Mouse (Mus musculus): ENCODE results near the gene Pmepa1.

Pmepa1 gene

DNA sequence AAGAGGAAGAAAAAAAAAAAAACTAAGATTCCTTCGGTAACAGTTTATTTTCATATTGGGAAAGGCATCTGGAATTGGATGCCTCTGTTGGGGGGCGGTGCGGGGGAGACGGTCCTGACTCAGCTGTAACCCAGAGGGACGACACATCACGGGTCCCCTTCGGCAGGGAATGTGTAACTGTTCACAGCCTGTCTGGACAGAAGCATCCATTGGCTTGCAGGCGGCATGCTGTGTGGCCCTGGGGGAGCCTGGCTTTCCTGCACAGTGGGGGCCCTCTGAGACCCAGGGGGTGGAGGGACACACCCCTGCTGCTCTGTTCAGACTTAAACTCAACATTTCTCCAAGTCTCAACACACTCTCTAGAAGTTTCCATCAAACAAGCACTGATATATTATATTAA is 49.5 kb downstream of the Pmepa1 start:
- no peak for DNase-seq (ENCODE audit: low read depth, low spot score)

DNA sequence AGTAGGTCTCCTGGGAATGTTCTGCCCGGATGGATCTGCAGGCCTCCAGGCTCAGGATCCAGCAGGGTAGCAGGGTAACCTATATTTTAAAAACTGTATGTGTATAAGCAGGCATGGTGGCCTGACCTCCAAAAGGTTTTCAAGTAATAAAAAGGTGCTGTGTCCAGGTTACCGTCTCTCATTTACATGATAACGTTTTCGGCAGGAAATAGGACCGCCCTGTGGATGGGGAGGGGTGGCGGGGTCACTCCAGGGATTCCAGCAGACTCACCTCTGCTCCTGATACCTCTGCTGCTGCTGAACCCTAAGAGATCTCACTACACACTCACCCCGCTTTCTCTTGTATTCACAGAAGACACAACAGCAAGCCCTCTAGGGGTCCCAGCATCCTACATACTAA is 50.4 kb downstream of the Pmepa1 start:
- DNase-seq (ENCODE audit: low read depth, low spot score) = no peak

DNA sequence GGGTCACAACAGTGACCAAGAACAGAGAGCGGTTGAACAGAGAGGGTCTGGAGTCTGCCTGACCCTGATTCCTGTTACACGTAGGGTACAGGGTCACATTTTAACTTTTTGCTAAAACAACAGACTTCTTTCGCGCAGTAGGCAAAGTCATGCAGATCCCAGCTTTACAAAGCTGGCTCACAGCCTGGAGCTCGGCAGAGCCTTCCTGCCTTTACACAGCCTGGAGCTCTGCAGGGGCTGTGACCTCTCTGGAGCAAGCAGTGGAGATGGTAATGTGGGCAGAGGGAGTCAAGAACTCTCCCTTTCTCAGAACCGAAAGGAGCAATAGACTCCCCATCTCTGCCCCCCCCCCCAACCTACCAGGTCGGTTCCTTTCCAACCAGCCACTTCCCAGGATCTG is 51.5 kb downstream of the Pmepa1 start:
- no peak for DNase-seq (ENCODE audit: low read depth, low spot score)

DNA sequence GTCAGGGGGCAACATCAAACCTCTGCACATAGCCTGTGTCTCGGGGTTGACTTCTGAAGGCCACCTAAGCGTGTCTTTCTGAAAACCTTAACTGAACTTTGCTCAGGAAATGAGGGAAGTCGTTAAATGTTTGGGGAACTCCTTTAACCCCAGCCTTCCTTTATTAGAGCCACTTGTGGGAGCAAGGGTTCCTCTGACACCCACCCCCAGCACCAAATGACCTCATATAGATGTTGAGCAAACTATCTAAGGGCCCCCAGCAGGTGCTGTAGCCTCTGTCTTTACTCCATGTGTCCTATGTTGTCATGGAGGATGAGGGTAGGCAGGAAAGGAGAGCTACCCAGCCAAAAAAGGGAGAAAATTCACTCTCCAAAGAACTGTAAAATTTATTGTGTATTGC is 52.2 kb downstream of the Pmepa1 start:
- no peak for DNase-seq (ENCODE audit: low read depth, low spot score)

DNA sequence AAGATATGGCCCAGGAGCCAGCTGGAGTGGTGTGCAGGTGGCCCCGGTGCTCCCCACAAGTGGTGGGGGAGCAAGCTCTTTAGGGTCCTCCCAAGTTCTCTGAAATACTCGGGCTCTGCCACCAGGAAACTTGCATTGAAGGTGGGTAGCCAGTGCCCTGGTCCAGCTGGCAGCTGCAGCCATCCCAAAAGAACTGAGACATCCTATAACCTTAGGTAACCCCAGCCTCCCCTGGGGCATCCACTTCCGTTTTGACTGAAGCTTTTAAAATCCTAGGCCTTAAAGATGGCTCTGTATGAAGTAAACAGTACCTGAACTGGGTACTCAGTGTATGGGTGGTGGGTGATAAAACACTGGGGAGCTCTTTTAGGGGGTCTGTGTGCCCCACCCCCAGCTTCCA is 52.8 kb downstream of the Pmepa1 start:
- no peak for DNase-seq (ENCODE audit: low read depth, low spot score)

DNA sequence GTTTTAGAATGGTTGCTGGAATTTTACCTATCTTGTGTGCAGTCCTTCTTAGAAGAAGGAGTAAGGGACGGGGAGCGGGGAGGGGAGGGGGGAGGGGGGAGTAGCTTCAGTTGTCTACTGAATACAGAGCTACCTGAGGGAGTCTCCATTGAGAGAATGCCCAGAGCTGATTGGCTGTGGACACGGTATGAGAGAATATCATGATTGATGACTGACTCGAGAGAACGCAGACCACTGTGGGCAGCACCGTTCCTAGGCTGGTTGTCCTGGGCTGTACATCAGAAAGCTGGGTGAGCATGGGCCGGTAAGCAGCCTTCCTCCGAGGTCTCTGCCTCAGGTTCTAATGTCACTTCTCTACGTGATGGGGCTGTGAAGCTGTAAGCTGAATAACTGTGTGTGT is 55.6 kb downstream of the Pmepa1 start:
- no peak for DNase-seq (ENCODE audit: low read depth, low spot score)

DNA sequence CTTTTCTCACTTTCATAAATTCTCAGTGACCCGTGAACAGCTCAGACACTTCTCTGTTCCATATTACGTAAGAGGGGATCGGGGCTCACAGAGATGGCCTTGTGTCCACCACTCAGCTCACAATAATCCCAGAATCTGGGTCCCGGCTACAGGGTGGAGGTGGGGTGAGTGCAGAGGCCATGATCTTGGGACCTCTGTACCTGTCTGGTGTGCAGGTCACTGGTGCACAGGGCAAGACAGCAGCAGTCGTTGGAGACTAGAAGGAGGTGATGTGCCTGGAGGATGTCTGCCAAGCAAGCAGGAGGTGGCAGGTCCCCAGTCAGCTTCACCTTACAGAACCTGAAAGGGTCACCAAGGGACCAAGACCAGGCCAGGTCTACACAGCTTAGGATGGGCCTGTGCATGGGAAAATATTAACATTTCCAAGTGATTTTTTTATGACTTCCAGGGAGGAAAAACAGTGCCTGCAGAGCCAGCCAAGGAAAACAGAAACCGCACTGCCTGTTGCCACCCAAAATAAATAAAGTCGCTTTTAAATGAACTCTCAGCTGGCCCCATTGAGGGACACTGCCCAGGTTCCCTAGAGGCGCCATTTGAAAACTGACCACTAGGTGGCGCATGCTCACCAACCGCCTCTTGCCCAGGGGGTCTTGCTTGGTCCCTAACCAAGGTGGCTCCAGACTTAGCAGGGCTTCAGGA is 56.9 kb downstream of the Pmepa1 start:
- no peak for DNase-seq (ENCODE audit: low read depth, low spot score)

DNA sequence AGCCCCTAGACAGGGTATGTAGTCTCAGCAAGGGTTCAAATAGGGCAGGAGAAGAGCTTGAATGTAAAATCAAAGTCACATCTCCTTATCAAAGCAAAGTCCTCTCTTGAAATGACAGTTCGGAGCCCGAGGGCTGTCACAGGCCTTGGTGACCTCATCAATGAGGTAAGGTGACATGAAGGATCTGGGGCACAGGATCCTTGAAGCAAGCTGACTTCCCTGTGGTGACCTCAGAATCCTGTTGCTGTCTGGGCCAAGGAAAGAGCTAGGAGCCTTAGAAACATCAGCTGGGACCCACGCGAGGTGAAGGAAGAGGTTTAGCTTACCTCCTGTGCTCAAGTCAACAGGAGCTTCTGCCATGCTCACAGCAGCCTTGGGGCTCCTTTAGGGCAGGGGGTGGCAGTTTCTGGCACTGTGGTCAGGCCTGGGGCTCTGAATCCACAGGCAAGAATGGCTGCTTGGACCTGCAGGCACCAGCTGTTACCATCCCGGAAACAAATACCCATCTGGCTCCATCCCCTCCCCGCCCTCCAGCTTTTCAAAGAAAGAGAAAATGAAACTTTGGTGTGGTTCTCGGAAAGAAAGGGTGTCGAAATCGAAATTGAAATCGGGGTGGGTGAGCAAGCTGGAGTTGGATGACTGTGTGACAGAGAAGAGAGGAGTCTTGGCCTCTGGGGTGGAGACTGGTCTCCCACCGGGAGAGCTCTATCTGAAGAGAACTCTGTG is 57.8 kb downstream of the Pmepa1 start, which contains the start of gene Zbp1:
Zbp1 (minus strand) TSS at position 508 of the 726 bp plus-strand sequence.
- DNase-seq (ENCODE audit: low read depth, low spot score) = no peak

DNA sequence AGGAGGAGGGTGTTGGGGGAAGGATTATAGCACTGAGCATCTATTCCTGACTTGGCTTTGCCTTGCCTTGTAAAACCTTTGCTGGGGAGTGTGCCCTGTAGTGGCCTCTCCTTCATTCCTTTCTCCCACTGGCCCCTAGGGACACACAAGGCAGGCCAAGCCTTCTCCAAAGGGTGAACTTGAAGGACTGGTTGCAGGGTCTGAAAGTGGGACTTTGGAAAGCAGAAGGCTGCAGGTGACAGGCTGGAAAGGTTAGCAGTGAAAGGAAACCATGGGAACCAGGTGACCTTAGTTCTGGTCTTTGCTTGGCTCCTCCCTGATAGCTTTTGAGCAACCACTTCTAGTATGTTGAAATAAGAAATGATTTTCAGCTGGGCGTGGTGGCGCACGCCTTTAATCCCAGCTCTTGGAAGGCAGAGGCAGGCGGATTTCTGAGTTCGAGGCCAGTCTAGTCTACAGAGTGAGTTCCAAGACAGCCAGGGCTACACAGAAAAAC is 58.5 kb downstream of the Pmepa1 start:
- no peak for DNase-seq (ENCODE audit: low read depth, low spot score)

DNA sequence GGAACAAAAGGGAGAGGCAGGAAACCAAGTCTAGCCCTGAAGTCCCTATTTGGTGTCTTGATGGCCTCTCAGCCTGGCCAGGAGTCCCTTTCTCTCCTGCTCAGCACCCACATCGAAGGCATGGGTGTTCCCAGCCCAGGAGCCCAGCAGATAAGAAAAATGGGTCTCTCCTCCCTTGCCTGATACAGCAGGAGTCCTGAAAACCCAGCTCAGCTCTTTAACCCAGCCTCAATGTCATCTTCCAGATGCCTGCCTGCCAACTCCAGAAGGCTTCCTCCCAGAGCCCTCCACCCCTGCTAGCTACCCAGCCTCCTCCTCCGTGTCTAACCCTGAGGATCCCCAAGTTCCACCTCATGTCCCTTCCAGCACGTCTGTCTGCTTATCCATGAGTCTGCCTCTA is 59.1 kb downstream of the Pmepa1 start:
- no peak for DNase-seq (ENCODE audit: low read depth, low spot score)

DNA sequence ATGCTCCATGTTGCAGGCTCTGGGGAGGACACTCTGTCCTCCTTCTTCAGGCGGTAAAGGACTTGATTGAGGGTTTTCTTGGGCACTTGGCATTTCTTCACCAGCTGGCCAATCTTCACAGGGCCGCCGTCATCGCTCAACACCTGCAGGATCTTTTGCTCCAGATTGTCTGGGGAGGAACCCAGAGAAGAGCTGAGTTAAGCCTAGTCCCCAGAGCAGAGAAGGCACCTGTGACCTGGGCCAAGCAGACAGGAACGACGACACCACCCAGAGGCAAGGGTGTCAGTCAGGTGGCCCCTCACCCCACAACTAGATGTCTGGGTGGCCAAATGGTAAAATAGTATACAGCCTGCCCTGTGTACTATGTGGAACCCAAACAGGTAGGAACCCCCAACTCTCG is 59.5 kb downstream of the Pmepa1 start:
- DNase-seq (ENCODE audit: low read depth, low spot score) = no peak

DNA sequence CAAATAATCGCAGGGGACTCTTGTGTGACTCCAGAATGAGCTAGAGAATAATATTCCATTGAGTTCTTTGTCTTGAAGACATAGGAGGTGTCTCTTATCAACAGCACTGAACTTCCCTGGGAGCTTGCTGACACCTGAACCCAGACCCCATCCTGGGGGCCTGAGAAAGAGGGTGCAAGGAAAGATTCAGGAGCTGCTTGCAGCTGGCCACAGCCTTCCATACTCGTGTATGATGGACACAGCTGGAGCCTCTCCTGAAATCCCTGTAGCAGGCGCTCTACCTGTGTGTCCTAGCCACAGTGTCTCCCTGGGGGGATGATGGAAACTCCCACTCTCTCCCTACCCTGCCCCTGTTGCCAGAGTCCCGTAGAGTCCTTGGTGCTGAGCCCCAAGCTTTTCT is 64.1 kb downstream of the Pmepa1 start:
- DNase-seq (ENCODE audit: low read depth, low spot score) = no peak

DNA sequence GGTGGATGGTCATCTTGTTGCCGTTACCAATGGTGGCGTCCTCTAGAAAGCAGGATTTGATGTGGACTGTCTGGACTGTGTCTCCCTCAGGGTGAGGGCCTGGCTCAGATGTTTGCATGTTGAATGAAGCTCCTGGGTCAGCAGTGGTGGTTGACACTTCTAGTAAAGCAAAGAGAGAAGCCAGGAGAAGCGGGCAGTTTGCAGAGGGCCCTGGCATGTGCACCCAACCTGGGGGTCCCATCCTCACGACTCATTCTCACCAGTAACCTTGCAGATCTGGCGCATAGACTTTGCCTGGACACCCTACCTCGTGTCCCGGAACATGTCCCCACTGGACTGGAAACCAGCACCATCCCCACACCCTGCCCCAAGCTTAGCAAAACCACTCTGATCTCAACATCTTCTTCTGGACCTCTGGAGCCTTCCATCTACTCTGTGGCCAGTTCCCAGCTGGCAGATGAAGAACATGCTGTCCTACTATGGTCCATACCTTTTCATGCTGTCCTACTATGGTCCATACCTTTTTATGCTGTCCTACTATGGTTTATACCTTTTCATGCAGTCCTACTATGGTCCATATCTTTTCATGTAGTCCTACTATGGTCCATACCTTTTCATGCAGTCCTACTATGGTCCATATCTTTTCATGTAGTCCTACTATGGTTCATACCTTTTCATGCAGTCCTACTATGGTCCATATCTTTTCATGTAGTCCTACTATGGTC is 67.1 kb downstream of the Pmepa1 start:
- no peak for DNase-seq (ENCODE audit: low read depth, low spot score)

DNA sequence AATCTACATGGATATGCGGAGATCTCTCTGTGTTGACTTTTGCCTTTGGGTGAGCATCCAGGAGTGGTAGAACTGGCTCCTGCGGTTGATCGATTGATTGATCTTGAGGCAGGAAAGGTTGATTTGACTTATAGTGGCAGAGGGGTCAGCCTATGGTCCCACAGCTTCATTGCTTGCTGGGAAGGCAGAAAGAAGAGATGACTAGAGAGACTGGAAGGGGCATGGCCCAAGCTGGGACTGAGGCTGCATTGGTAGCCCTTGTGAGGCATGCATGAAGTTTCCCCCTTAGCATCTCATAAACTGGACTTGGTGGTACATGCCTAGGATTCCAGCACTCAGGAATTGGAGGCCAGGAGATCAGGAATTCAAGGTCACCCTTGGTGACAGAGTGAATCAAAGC is 69.3 kb downstream of the Pmepa1 start:
- DNase-seq (ENCODE audit: low read depth, low spot score) = no peak

DNA sequence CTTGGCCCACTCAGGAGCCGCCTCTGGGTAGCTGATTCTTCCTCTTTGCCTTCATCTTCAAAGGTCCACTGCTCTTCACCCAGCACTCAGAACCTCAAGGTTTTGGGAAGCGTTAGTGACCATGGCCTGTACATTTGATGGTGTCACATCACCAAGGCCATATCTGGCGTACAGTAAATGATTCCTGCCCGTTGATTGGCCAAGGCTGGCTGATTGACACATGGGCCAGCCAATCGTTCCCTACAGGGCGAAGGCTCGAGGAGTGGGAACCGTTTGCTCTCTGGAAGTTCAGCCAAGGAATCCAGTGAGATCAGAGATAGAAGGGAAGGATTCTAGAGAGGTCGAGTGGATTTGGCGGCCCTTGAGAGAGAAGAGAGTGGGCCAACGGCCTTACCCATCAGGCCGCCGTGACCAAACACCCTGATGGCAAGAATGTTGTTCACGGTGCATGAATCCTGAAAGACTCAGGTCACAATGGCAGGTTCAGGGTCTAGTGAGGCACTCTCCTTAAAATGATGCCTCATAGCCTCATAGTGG is 70.7 kb downstream of the Pmepa1 start:
- DNase-seq (ENCODE audit: low read depth, low spot score) = no peak

DNA sequence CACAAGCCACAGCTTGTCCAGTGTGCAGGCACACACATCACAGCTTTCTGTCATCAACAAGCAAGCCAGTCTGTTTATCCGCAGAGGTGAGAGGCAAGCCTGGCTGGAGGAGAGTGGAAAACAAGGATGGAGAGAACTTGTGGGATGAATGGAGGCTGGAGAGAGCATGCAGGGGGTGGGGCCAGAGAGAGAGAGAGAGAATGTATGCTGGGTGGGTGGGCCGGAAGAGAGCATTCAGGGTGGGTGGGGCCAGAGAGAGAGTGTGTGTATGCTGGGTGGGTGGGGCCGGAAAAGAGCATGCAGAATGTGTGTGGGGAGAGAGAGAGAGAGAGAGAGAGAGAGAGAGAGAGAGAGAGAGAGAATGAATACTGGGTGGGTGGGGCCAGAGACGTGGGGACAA is 71.7 kb downstream of the Pmepa1 start:
- DNase-seq (ENCODE audit: low read depth, low spot score) = no peak

DNA sequence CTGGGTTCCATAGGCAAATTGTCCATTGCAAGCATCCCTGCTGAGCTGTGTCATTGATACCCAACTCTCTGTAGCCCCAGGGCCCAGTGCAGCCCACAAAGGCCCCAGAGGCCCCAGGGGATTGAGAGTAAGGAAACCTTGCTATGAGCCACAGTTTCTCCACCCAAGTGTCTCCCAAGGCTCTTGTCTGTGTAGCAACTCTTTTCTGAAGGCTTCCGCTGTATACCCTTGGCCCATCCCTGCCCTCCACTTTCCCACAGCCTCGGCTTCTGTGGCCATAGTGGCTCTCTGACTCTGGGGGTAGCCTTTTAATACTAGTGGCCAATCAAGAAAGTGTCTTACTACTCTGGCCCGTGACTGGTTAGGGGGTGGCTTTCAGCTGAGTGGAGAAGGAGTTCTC is 72.6 kb downstream of the Pmepa1 start:
- no peak for DNase-seq (ENCODE audit: low read depth, low spot score)

DNA sequence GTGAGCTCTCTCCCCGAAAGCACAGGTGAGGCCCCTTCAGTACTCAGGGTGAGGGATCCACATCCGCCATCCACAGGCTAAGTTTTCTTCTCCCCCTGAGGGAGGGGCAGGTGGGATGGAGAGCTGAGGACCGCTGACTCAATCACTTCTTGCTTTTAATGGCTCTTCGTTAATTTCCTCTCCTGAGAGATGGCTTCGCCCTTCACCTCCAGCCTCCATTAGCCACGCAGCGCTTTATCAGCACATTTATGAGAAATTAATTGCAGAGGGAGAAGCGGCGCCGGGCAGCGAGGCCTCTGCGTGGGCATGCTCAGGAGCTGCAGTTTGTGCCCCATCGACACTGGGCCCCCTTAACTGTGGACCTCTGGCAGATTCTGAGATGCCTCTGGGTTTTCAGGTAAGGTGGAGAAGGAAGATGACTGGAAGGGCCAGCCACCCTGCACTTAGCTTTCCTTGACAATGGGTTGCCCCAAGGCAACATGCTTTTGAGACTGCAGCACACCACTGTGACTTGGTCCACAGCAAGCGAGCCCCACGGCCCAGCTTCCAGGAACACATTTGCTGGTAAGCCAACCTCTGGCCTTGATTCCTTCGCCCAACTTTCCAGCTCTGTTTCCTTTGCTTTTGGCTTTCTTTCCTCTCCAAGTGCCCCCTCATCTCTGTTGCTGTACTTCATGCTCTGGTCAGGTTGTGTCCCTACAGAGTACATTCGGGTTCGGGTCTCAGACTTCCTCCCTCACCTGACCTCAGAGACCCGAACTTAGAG is 73.2 kb downstream of the Pmepa1 start:
- DNase-seq (ENCODE audit: low read depth, low spot score) = no peak

DNA sequence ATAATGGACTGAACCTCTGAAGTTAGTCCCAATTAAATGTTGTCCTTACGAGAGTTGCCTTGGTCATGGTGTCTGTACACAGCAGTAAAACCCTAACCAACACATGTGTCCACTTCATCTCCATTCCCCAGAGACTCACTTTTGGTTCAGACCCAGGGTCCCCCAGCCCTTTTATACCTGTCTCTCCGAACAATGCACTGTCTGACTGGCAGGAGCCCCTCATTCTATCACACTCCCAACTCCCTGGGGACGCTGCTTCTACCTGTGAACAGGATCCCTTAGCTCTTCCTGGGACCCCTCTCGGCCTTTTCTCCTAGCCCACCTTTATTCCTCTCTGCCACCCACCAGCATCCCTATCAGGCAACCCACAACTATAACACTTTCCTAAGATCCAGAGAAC is 81.5 kb downstream of the Pmepa1 start:
- no peak for DNase-seq (ENCODE audit: low read depth, low spot score)

DNA sequence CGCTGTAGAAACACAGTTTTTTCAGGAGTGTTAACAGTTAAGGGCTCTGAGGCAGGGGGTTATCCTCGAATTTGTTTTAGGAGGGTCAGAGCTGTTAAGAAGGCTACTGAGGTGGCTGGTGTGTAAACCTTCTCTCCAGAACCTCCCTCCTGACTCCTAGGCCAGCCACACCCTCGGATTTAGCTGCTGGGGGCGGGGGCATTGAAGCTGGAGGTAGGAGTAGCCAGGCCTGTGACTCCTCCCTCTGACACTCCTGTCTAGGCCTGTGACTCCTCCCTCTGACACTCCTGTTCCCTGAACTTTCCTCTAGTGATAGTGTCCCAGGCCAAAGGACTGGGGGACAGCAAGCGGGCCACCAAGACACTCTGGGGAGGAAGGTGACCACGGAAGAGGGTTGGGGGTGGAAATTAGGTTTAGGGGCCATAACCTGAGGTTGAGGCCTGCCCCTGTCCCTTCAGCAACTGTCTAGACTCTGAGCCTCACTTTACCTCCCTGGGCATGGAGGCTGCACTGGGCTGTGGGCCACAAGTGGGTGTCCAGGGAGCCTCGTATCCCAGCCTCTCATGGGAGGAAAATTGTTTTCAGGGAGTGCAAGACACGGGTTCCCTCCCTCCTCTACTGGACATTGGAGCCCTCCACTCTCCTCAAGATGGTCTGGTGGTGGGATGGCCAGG is 89.0 kb downstream of the Pmepa1 start:
- DNase-seq (ENCODE audit: low read depth, low spot score) = no peak

All from brain, adult 2 months (tissue).